Mouse (Mus musculus): Measurements from ENCODE around the gene BC030867.

DNA sequence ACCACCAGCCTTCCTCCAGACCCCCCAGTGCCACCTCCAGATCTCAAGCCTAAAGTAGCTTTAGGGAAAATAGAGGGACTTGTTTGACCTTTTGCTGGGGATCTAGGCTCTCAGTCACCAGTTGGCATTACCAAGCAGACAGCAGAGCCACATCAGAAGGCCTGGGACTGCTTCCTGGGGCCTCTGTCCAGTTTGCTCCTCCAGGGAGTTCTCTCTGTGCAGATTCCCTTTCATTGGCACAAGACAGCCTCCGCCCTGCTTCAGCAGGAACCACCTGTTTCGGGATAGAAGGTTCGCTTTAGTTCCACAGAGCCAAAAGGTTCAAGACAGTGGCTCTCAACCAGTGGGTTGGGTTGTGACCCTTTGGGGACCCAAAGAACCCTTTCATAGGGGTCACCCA lies 30.9 kb downstream of the BC030867 start:
- no peak for TF ChIP-seq POLR2A (IDR thresholded peaks at IDR 0.05; ENCODE audit: control insufficient read depth, low read depth, low read length)
- TF ChIP-seq CTCF (IDR thresholded peaks at IDR 0.05; ENCODE audit: control insufficient read depth, insufficient read depth, insufficient replicate concordance, low read depth, low read length), result no peak

Measured in testis, adult 2 months (tissue).